Mouse (Mus musculus) embryonic facial prominence, embryonic 12.5 days (tissue): ENCODE results near the gene Tgfbr2. TPM values are rescaled to one million over a fixed set of nuclear protein-coding genes. Genes with fewer than 3 reads are reported as not detected.
A peak's percentile ranks its signal among the peaks of the same experiment; 100 is the strongest.

Experiments used
- ATAC-seq: fragments of 200-750 bp; cut with Nextera tagmentation; 2 replicates; pipeline ENCODE4 v1.8.0; 2017; ENCODE audit not compliant: insufficient number of reproducible peaks, insufficient read depth, low FRiP score, low TSS enrichment
- H3K27ac ChIP-seq: fragments of 300-500 bp; sonication (generic); 2 replicates; pipeline ENCODE4 v1.5.1; 2016; ENCODE audit warnings: mild to moderate bottlenecking
- H3K27me3 ChIP-seq: fragments of 300-500 bp; sonication (generic); 2 replicates; pipeline ENCODE4 v1.6.1; 2016; ENCODE audit warnings: mild to moderate bottlenecking, moderate library complexity
- H3K36me3 ChIP-seq: fragments of 300-500 bp; sonication (generic); 2 replicates; pipeline ENCODE4 v1.6.1; 2016; ENCODE audit warnings: mild to moderate bottlenecking
- H3K4me1 ChIP-seq: fragments of 300-500 bp; sonication (generic); 2 replicates; pipeline ENCODE4 v1.6.1; 2016
- H3K4me2 ChIP-seq: fragments of 300-500 bp; sonication (generic); replicated peaks from 2 replicates; pipeline ENCODE4 v1.6.1; 2016; ENCODE audit warnings: mild to moderate bottlenecking, moderate library complexity
- H3K4me3 ChIP-seq: fragments of 300-500 bp; sonication (generic); 2 replicates; pipeline ENCODE4 v1.5.1; 2016; ENCODE audit warnings: mild to moderate bottlenecking
- H3K9ac ChIP-seq: fragments of 300-500 bp; sonication (generic); 2 replicates; pipeline ENCODE4 v1.6.1; 2016; ENCODE audit warnings: mild to moderate bottlenecking, moderate library complexity
- H3K9me3 ChIP-seq: fragments of 300-500 bp; sonication (generic); 2 replicates; pipeline ENCODE4 v1.6.1; 2016; ENCODE audit warnings: mild to moderate bottlenecking, moderate library complexity
- WGBS: fragments of 180-500 bp; shearing (Covaris S2); methylation state at CpG from one replicate; pipeline ENCODE4 v1.1.7; 2016; 5-methylcytosine and 5-hydroxymethylcytosine counted together
- polyA plus RNA-seq: library from polyadenylated mRNA; unstranded; fragments of >200 nt; fragmentation: Nextera tagmentation; extraction: Ambion mirVana; gene quantifications from 2 replicates; pipeline ENCODE4 v1.2.1, GENCODE M21; 2016

Tgfbr2 gene
- polyA plus RNA-seq, 1 experiment from 2014 or later: 28.7 TPM

GRCm38 (mm10) chr9:116173473-116174170, 1.5 kb downstream of the Tgfbr2 start:
- 82% methylated on average over 16 of the region's 16 CpGs for WGBS
- Histone ChIP-seq H3K27me3 (no peaks in the 10 kb centered on the region), H3K4me2 (peak overlapping the region; percentile 61), H3K36me3 (no peaks in the 10 kb centered on the region), H3K27ac (peak overlapping the region; percentile 93; the same call in 1 of the 2 replicates), H3K9ac (peak overlapping the region; percentile 87), H3K9me3 (no peaks in the 10 kb centered on the region), H3K4me3 (peak overlapping the region; percentile 83), H3K4me1 (peaks cover 25% of the 10 kb centered on the region)
- ATAC-seq: no peak

GRCm38 (mm10) chr9:116173059-116173458, 2.1 kb downstream of the Tgfbr2 start:
- no peaks in the 10 kb centered on the region for H3K36me3 ChIP-seq
- no peak overlapping the region for H3K27ac ChIP-seq
- no peak for ATAC-seq
- peaks cover 25% of the 10 kb centered on the region for H3K4me1 ChIP-seq
- H3K9me3 ChIP-seq: no peaks in the 10 kb centered on the region
- no peak overlapping the region for H3K9ac ChIP-seq
- peak overlapping the region; percentile 61 for H3K4me2 ChIP-seq
- H3K4me3 ChIP-seq: peak overlapping the region; percentile 83
- H3K27me3 ChIP-seq: no peaks in the 10 kb centered on the region
- WGBS: 70% methylated on average over 6 of the region's 6 CpGs

GRCm38 (mm10) chr9:116169067-116169466, 6.1 kb downstream of the Tgfbr2 start:
- 76% methylated on average over 6 of the region's 6 CpGs for WGBS
- H3K4me1 ChIP-seq: peaks cover 23% of the 10 kb centered on the region
- H3K4me3 ChIP-seq: no peak overlapping the region
- no peaks in the 10 kb centered on the region for H3K27me3 ChIP-seq
- ATAC-seq: no peak
- H3K4me2 ChIP-seq: no peak overlapping the region
- no peak overlapping the region for H3K27ac ChIP-seq
- no peak overlapping the region for H3K9ac ChIP-seq
- 0 out of 2 replicates have a peak, but pooled peaks cover under 1% of the 10 kb centered on the region for H3K9me3 ChIP-seq
- no peaks in the 10 kb centered on the region for H3K36me3 ChIP-seq

- Histone ChIP-seq H3K9ac (no peak overlapping the region), H3K4me2 (no peak overlapping the region), H3K36me3 (0 out of 2 replicates have a peak, but pooled peaks cover 5% of the 10 kb centered on the region), H3K4me1 (peaks cover 15% of the 10 kb centered on the region), H3K9me3 (0 out of 2 replicates have a peak, but pooled peaks cover 5% of the 10 kb centered on the region), H3K4me3 (no peak overlapping the region), H3K27ac (no peak overlapping the region), H3K27me3 (no peaks in the 10 kb centered on the region)
- 0 out of 2 replicates have a peak, but pooled peaks have one; percentile 28 for ATAC-seq
- WGBS: 73% methylated on average over 6 of the region's 6 CpGs
Observed at GRCm38 (mm10) chr9:116167304-116167880, 7.8 kb downstream of the Tgfbr2 start.

- Histone ChIP-seq H3K27ac (peak overlapping the region; percentile 58), H3K4me3 (no peak overlapping the region), H3K4me1 (peaks cover 18% of the 10 kb centered on the region), H3K9ac (no peak overlapping the region), H3K9me3 (0 out of 2 replicates have a peak, but pooled peaks cover 5% of the 10 kb centered on the region), H3K4me2 (no peak overlapping the region), H3K27me3 (no peaks in the 10 kb centered on the region), H3K36me3 (0 out of 2 replicates have a peak, but pooled peaks cover 5% of the 10 kb centered on the region)
- 47% methylated on average over 6 of the region's 6 CpGs for WGBS
- ATAC-seq: no peak
Observed at GRCm38 (mm10) chr9:116166363-116166762, 8.8 kb downstream of the Tgfbr2 start.

- Histone ChIP-seq H3K4me1 (peaks cover 9% of the 10 kb centered on the region; the same call in 1 of the 2 replicates), H3K4me2 (no peak overlapping the region), H3K27ac (no peak overlapping the region), H3K27me3 (no peaks in the 10 kb centered on the region), H3K4me3 (no peak overlapping the region), H3K9me3 (0 out of 2 replicates have a peak, but pooled peaks cover 5% of the 10 kb centered on the region), H3K36me3 (0 out of 2 replicates have a peak, but pooled peaks cover 5% of the 10 kb centered on the region), H3K9ac (no peak overlapping the region)
- 77% methylated on average over 6 of the region's 6 CpGs for WGBS
- ATAC-seq: no peak
Observed at GRCm38 (mm10) chr9:116163883-116164282, 11.3 kb downstream of the Tgfbr2 start.

GRCm38 (mm10) chr9:116162866-116163374, 12.2 kb downstream of the Tgfbr2 start:
- H3K27ac ChIP-seq: no peak overlapping the region
- H3K4me1 ChIP-seq: peaks cover 9% of the 10 kb centered on the region; the same call in 1 of the 2 replicates
- H3K9me3 ChIP-seq: 0 out of 2 replicates have a peak, but pooled peaks cover 5% of the 10 kb centered on the region
- H3K9ac ChIP-seq: no peak overlapping the region
- H3K36me3 ChIP-seq: peaks cover 5% of the 10 kb centered on the region; the same call in 1 of the 2 replicates
- no peak for ATAC-seq
- H3K27me3 ChIP-seq: no peaks in the 10 kb centered on the region
- H3K4me2 ChIP-seq: no peak overlapping the region
- WGBS: 93% methylated on average over 7 of the region's 7 CpGs
- no peak overlapping the region for H3K4me3 ChIP-seq

- Histone ChIP-seq H3K36me3 (peaks cover 9% of the 10 kb centered on the region), H3K4me2 (no peak overlapping the region), H3K27ac (no peak overlapping the region), H3K4me3 (no peak overlapping the region), H3K9me3 (0 out of 2 replicates have a peak, but pooled peaks cover 5% of the 10 kb centered on the region), H3K9ac (no peak overlapping the region), H3K4me1 (peaks cover 3% of the 10 kb centered on the region; the same call in 1 of the 2 replicates), H3K27me3 (no peaks in the 10 kb centered on the region)
- no peak for ATAC-seq
- WGBS: 86% methylated on average over 7 of the region's 7 CpGs
Observed at GRCm38 (mm10) chr9:116160860-116161259, 14.3 kb downstream of the Tgfbr2 start.

GRCm38 (mm10) chr9:116160067-116160466, 15.1 kb downstream of the Tgfbr2 start:
- no peak overlapping the region for H3K4me3 ChIP-seq
- H3K9ac ChIP-seq: no peak overlapping the region
- H3K36me3 ChIP-seq: peaks cover 14% of the 10 kb centered on the region
- no peak for ATAC-seq
- 0 out of 2 replicates have a peak, but pooled peaks cover 5% of the 10 kb centered on the region for H3K9me3 ChIP-seq
- no peak overlapping the region for H3K4me2 ChIP-seq
- WGBS: 92% methylated on average over 3 of the region's 3 CpGs
- H3K4me1 ChIP-seq: peaks cover 3% of the 10 kb centered on the region; the same call in 1 of the 2 replicates
- no peak overlapping the region for H3K27ac ChIP-seq
- H3K27me3 ChIP-seq: no peaks in the 10 kb centered on the region

GRCm38 (mm10) chr9:116156501-116156900, 18.7 kb downstream of the Tgfbr2 start:
- no peak overlapping the region for H3K27ac ChIP-seq
- no peak overlapping the region for H3K9ac ChIP-seq
- no peak overlapping the region for H3K4me2 ChIP-seq
- 85% methylated on average over 5 of the region's 5 CpGs for WGBS
- no peaks in the 10 kb centered on the region for H3K9me3 ChIP-seq
- H3K36me3 ChIP-seq: peaks cover 27% of the 10 kb centered on the region
- H3K4me1 ChIP-seq: peaks cover 12% of the 10 kb centered on the region
- ATAC-seq: no peak
- no peaks in the 10 kb centered on the region for H3K27me3 ChIP-seq
- H3K4me3 ChIP-seq: no peak overlapping the region

GRCm38 (mm10) chr9:116152878-116153277, 22.3 kb downstream of the Tgfbr2 start:
- H3K27ac ChIP-seq: no peak overlapping the region
- no peak overlapping the region for H3K9ac ChIP-seq
- H3K36me3 ChIP-seq: peaks cover 27% of the 10 kb centered on the region
- peaks cover 28% of the 10 kb centered on the region for H3K4me1 ChIP-seq
- H3K4me3 ChIP-seq: no peak overlapping the region
- H3K27me3 ChIP-seq: no peaks in the 10 kb centered on the region
- no peak for ATAC-seq
- no peaks in the 10 kb centered on the region for H3K9me3 ChIP-seq
- no peak overlapping the region for H3K4me2 ChIP-seq
- whole genome bisulfite sequencing: 83% methylated on average over 4 of the region's 4 CpGs
